Comparison of ENCODE assay signal across 20 mouse cellular contexts in genomic region chr11:101484814-101485213, GRCm38 (mm10). TPM values are rescaled to one million over a fixed set of nuclear protein-coding genes. Genes with fewer than 3 reads are reported as not detected.
DNase-seq lines count a peak whose midpoint lies in the region; ATAC-seq and TF ChIP-seq lines count a peak whose summit lies in the region.
"Had no signal": no experiment of that assay in that cellular context is flagged by ENCODE, and none has a peak within 500 bp of the region (broad histone marks: within the 10 kb centered on the region; RNA-seq: fewer than 3 reads in every experiment).

No protein-coding gene starts in this region.

- H3K4me3 ChIP-seq in hindbrain, embryonic 12.5 days, result no peak overlapping the region
- no peak overlapping the region for H3K4me3 ChIP-seq in hindbrain, embryonic 14.5 days (replicated peaks; ENCODE audit: low read length)
- H3K4me3 ChIP-seq in CH12.LX (replicated peaks in 1 of 3; ENCODE audit: low read depth in 2 of 3, low read length in 2 of 3, poor library complexity in 1 of 3) (no peak overlapping the region), G1E (ENCODE audit: low read depth, low read length) (peak overlapping the region; percentile 25; the same call in 1 of the 2 replicates)
- H3K4me3 ChIP-seq in liver, embryonic 16.5 days (ENCODE audit: low read depth, low read length), result no peak overlapping the region
- H3K4me3 ChIP-seq: heart, embryonic 12.5 days; intestine, embryonic 15.5 days; limb, embryonic 13.5 days; lung, embryonic 15.5 days had no signal

- no peak for TF ChIP-seq CTCF in CH12.LX (conservative IDR thresholded peaks at IDR 0.05 in 1 of 2, IDR thresholded peaks at IDR 0.05 in 1 of 2; ENCODE audit: low read depth in 2 of 2, low read length in 2 of 2)
- TF ChIP-seq CTCF in G1E (IDR thresholded peaks at IDR 0.05; ENCODE audit: low read depth, low read length), result no peak

- 88% methylated on average over 7 of the region's 7 CpGs for WGBS in hindbrain, embryonic 12.5 days
- 92% methylated on average over 7 of the region's 7 CpGs for WGBS in hindbrain, embryonic 14.5 days
- 36% methylated on average over 7 of the region's 7 CpGs for WGBS in liver, embryonic 16.5 days (ENCODE audit: insufficient replicate concordance)

- in situ Hi-C loops in CH12.LX (cut with MboI; ENCODE audit: low pct_ligation_motif_present, low pct_unique_long_range_greater_than_20kb, low sequenced_read_pairs), result no loop called here

- H3K27me3 ChIP-seq in hindbrain, embryonic 12.5 days, result no peaks in the 10 kb centered on the region
- no peaks in the 10 kb centered on the region for H3K27me3 ChIP-seq in hindbrain, embryonic 14.5 days (ENCODE audit: control insufficient read depth, insufficient read depth, low read length)
- H3K27me3 ChIP-seq in CH12.LX (replicated peaks) (no peaks in the 10 kb centered on the region), G1E (ENCODE audit: insufficient read depth, low read length) (no peaks in the 10 kb centered on the region)
- no peaks in the 10 kb centered on the region for H3K27me3 ChIP-seq in liver, embryonic 16.5 days (ENCODE audit: control insufficient read depth, insufficient read depth, low read depth, low read length)
- H3K27me3 ChIP-seq: heart, embryonic 12.5 days; intestine, embryonic 15.5 days; limb, embryonic 13.5 days; lung, embryonic 15.5 days had no signal

- dilution Hi-C loops in CH12.LX (cut with MboI; ENCODE audit: extremely low pct_ligation_motif_present, extremely low pct_unique_long_range_greater_than_20kb, low sequenced_read_pairs), result no loop called here

- H3K79me2 ChIP-seq in CH12.LX (replicated peaks; ENCODE audit: control insufficient read depth, extremely low read depth, insufficient read depth, poor library complexity, severe bottlenecking), result no peaks in the 10 kb centered on the region

- TF ChIP-seq POLR2A in CH12.LX (IDR thresholded peaks at IDR 0.05; ENCODE audit: low read depth, low read length), result no peak

- DNase-seq in hindbrain, embryonic 14.5 days (ENCODE audit: low spot score), result no peak
- no peak for DNase-seq in CH12.LX (ENCODE audit: extremely low read depth)
- no peak for DNase-seq in G1E (ENCODE audit: low spot score)
- DNase-seq in c-Kit-positive CD71-positive TER-119-positive erythroid progenitor cells, embryonic 14.5 days (ENCODE audit: low spot score), result no peak
- no peak for DNase-seq in kidney, postnatal 36 days
- DNase-seq: adrenal gland, postnatal 25 days; cerebellum, adult 11-12 months; cerebellum, postnatal 25 days; embryo, embryonic 11 days; heart, postnatal 4 days; kidney, adult 9 months; kidney, postnatal 4 days; thymus, postnatal 36 days had no signal

- no peak overlapping the region for H3K4me2 ChIP-seq in hindbrain, embryonic 12.5 days (replicated peaks)
- no peak overlapping the region for H3K4me2 ChIP-seq in hindbrain, embryonic 14.5 days (replicated peaks)
- H3K4me2 ChIP-seq in CH12.LX (ENCODE audit: insufficient read depth, low read depth, poor library complexity, severe bottlenecking), result no peak overlapping the region
- no peak overlapping the region for H3K4me2 ChIP-seq in liver, embryonic 16.5 days (ENCODE audit: low read depth, low read length)
- H3K4me2 ChIP-seq: intestine, embryonic 15.5 days; limb, embryonic 13.5 days; lung, embryonic 15.5 days had no signal

- peaks cover 24% of the 10 kb centered on the region for H3K4me1 ChIP-seq in hindbrain, embryonic 12.5 days
- 0 out of 2 replicates have a peak, but pooled peaks cover 5% of the 10 kb centered on the region for H3K4me1 ChIP-seq in hindbrain, embryonic 14.5 days (replicated peaks; ENCODE audit: control insufficient read depth, insufficient read depth, low read length)
- peaks cover 0 to 6% of the 10 kb centered on the region in 2 experiments; a peak in 1 of 4 replicates for H3K4me1 ChIP-seq in CH12.LX (ENCODE audit: control insufficient read depth in 1 of 2, insufficient read depth in 2 of 2)
- peaks cover 75% of the 10 kb centered on the region for H3K4me1 ChIP-seq in G1E (ENCODE audit: insufficient read depth, low read depth, low read length)
- H3K4me1 ChIP-seq in liver, embryonic 16.5 days (ENCODE audit: control insufficient read depth, low read depth, low read length), result peaks cover 32% of the 10 kb centered on the region
- H3K4me1 ChIP-seq: limb, embryonic 13.5 days; lung, embryonic 15.5 days had no signal

- no peak for TF ChIP-seq RAD21 in CH12.LX (IDR thresholded peaks at IDR 0.05; ENCODE audit: low read depth, low read length)

- H3K9me3 ChIP-seq in hindbrain, embryonic 12.5 days (replicated peaks), result no peaks in the 10 kb centered on the region
- H3K9me3 ChIP-seq in hindbrain, embryonic 14.5 days (ENCODE audit: control insufficient read depth, low read length), result no peaks in the 10 kb centered on the region
- H3K9me3 ChIP-seq in CH12.LX (replicated peaks; ENCODE audit: low read length) (no peaks in the 10 kb centered on the region), G1E (replicated peaks) (no peaks in the 10 kb centered on the region)
- H3K9me3 ChIP-seq in liver, embryonic 16.5 days (replicated peaks; ENCODE audit: control insufficient read depth, low read length), result no peaks in the 10 kb centered on the region
- H3K9me3 ChIP-seq: heart, embryonic 12.5 days; intestine, embryonic 15.5 days; limb, embryonic 13.5 days; lung, embryonic 15.5 days had no signal

- H3K27ac ChIP-seq in hindbrain, embryonic 12.5 days, result peak overlapping the region; percentile 81; the same call in 1 of the 2 replicates
- no peak overlapping the region for H3K27ac ChIP-seq in hindbrain, embryonic 14.5 days
- no peak overlapping the region for H3K27ac ChIP-seq in CH12.LX (ENCODE audit: insufficient read depth, low read depth)
- H3K27ac ChIP-seq in liver, embryonic 16.5 days (ENCODE audit: low read length), result 0 out of 2 replicates have a peak overlapping the region, but pooled peaks have one; percentile 4
- H3K27ac ChIP-seq: limb, embryonic 13.5 days; lung, embryonic 15.5 days; macrophage had no signal

- no peak for TF ChIP-seq EP300 in CH12.LX (IDR thresholded peaks at IDR 0.05; ENCODE audit: low read length)

- H3K9ac ChIP-seq in hindbrain, embryonic 12.5 days, result no peak overlapping the region
- no peak overlapping the region for H3K9ac ChIP-seq in hindbrain, embryonic 14.5 days
- H3K9ac ChIP-seq in CH12.LX (ENCODE audit: insufficient read depth, low read depth), result no peak overlapping the region
- H3K9ac ChIP-seq in liver, embryonic 16.5 days (ENCODE audit: low read depth, low read length), result no peak overlapping the region
- H3K9ac ChIP-seq: heart, embryonic 12.5 days; intestine, embryonic 15.5 days; lung, embryonic 15.5 days had no signal

- ATAC-seq in hindbrain, embryonic 12.5 days (ENCODE audit: low FRiP score), result no peak
- no peak for ATAC-seq in hindbrain, embryonic 14.5 days (ENCODE audit: low FRiP score)
- ATAC-seq in G1E (ENCODE audit: extremely low read depth, insufficient number of reproducible peaks, low FRiP score, poor library complexity, severe bottlenecking), result 0 out of 2 replicates have a peak, but pooled peaks have one; percentile 37
- ATAC-seq in liver, embryonic 16.5 days (ENCODE audit: low read depth), result no peak
- ATAC-seq: intestine, embryonic 15.5 days had no signal

- peaks cover 5% of the 10 kb centered on the region; the same call in 1 of the 2 replicates for H3K36me3 ChIP-seq in hindbrain, embryonic 12.5 days
- 0 out of 2 replicates have a peak, but pooled peaks cover 5% of the 10 kb centered on the region for H3K36me3 ChIP-seq in hindbrain, embryonic 14.5 days (replicated peaks; ENCODE audit: control insufficient read depth, insufficient read depth)
- H3K36me3 ChIP-seq in CH12.LX (replicated peaks in 1 of 2; ENCODE audit: control insufficient read depth in 1 of 2, insufficient read depth in 1 of 2, low read length in 1 of 2), result peaks cover 27 to 42% of the 10 kb centered on the region in 2 experiments
- H3K36me3 ChIP-seq in G1E (replicated peaks), result peaks cover 34% of the 10 kb centered on the region
- peaks cover 15% of the 10 kb centered on the region; the same call in 1 of the 2 replicates for H3K36me3 ChIP-seq in liver, embryonic 16.5 days (ENCODE audit: control insufficient read depth, insufficient read depth)

RNA-seq across cellular contexts. Expression of gene Vat1, which starts 18.8 kb away (rescaled TPM):
- 94.8 and 95.7 TPM in 2 replicates for polyA plus RNA-seq in hindbrain, embryonic 12.5 days (2016; fragmentation: Nextera tagmentation; extraction: Ambion mirVana)
- 99.9 and 117 TPM in 2 replicates for polyA plus RNA-seq in hindbrain, embryonic 14.5 days (2014; fragmentation: Nextera tagmentation; extraction: Ambion mirVana)
- 20.2 and 29.9 TPM in 2 replicates for total RNA-seq in CH12.LX (2012; rRNA removed)
- 14.5 and 14.9 TPM in 2 replicates for total RNA-seq in CH12.LX (2014; rRNA removed)
- polyA plus RNA-seq in CH12.LX (2012; ENCODE audit: insufficient read length, low read depth), result 46.0 and 49.4 TPM in 2 replicates
- total RNA-seq in G1E (2014; fragmentation: Nextera tagmentation), result 237 and 238 TPM in 2 replicates
- 98.5 and 103 TPM in 2 replicates for total RNA-seq in G1E (2017)
- polyA plus RNA-seq in G1E (2012), result 384 and 452 TPM in 2 replicates
- polyA plus RNA-seq in liver, embryonic 16.5 days (2015; fragmentation: Nextera tagmentation; extraction: Ambion mirVana), result 10.2 and 12.3 TPM in 2 replicates

RNA-seq across cellular contexts. Expression of gene Rnd2, which starts 20.0 kb away (rescaled TPM):
- polyA plus RNA-seq in hindbrain, embryonic 12.5 days (2016; fragmentation: Nextera tagmentation; extraction: Ambion mirVana), result 112 and 121 TPM in 2 replicates
- polyA plus RNA-seq in hindbrain, embryonic 14.5 days (2014; fragmentation: Nextera tagmentation; extraction: Ambion mirVana), result 51.0 and 52.5 TPM in 2 replicates
- 2.8 and 3.4 TPM in 2 replicates for total RNA-seq in CH12.LX (2012; rRNA removed)
- 1.1 and 1.4 TPM in 2 replicates for total RNA-seq in CH12.LX (2014; rRNA removed)
- polyA plus RNA-seq in CH12.LX (2012; ENCODE audit: insufficient read length, low read depth), result 4.5 and 4.6 TPM in 2 replicates
- total RNA-seq in G1E (2014; fragmentation: Nextera tagmentation), result 26.5 and 32.0 TPM in 2 replicates
- total RNA-seq in G1E (2017), result 36.6 and 44.3 TPM in 2 replicates
- polyA plus RNA-seq in G1E (2012), result 35.3 and 46.4 TPM in 2 replicates
- polyA plus RNA-seq in liver, embryonic 16.5 days (2015; fragmentation: Nextera tagmentation; extraction: Ambion mirVana), result 1.4 and 1.7 TPM in 2 replicates

RNA-seq across cellular contexts. Expression of gene Ifi35, which starts 36.6 kb away (rescaled TPM):
- polyA plus RNA-seq in hindbrain, embryonic 12.5 days (2016; fragmentation: Nextera tagmentation; extraction: Ambion mirVana), result 4.2 and 5.7 TPM in 2 replicates
- 2.6 and 5.4 TPM in 2 replicates for polyA plus RNA-seq in hindbrain, embryonic 14.5 days (2014; fragmentation: Nextera tagmentation; extraction: Ambion mirVana)
- total RNA-seq in CH12.LX (2012; rRNA removed) (49.3 and 59.3 TPM in 2 replicates), CH12.LX (2014; rRNA removed) (74.9 and 79.1 TPM in 2 replicates), G1E (2014; fragmentation: Nextera tagmentation) (26.3 and 34.3 TPM in 2 replicates), G1E (2017) (48.4 and 54.8 TPM in 2 replicates)
- polyA plus RNA-seq in CH12.LX (2012; ENCODE audit: insufficient read length, low read depth) (63.7 and 67.6 TPM in 2 replicates), G1E (2012) (24.3 and 28.1 TPM in 2 replicates)
- 22.4 and 26.5 TPM in 2 replicates for polyA plus RNA-seq in liver, embryonic 16.5 days (2015; fragmentation: Nextera tagmentation; extraction: Ambion mirVana)

RNA-seq across cellular contexts. Expression of gene Rpl27, which starts 42.7 kb away (rescaled TPM):
- polyA plus RNA-seq in hindbrain, embryonic 12.5 days (2016; fragmentation: Nextera tagmentation; extraction: Ambion mirVana), result 320 and 344 TPM in 2 replicates
- polyA plus RNA-seq in hindbrain, embryonic 14.5 days (2014; fragmentation: Nextera tagmentation; extraction: Ambion mirVana), result 248 and 297 TPM in 2 replicates
- total RNA-seq in CH12.LX (2012; rRNA removed), result 3,039 and 3,055 TPM in 2 replicates
- total RNA-seq in CH12.LX (2014; rRNA removed), result 5,415 and 5,728 TPM in 2 replicates
- polyA plus RNA-seq in CH12.LX (2012; ENCODE audit: insufficient read length, low read depth), result 881 and 909 TPM in 2 replicates
- total RNA-seq in G1E (2014; fragmentation: Nextera tagmentation), result 787 and 879 TPM in 2 replicates
- total RNA-seq in G1E (2017), result 1,687 and 2,225 TPM in 2 replicates
- polyA plus RNA-seq in G1E (2012), result 444 and 1,039 TPM in 2 replicates
- 138 and 160 TPM in 2 replicates for polyA plus RNA-seq in liver, embryonic 16.5 days (2015; fragmentation: Nextera tagmentation; extraction: Ambion mirVana)

RNA-seq across cellular contexts. Expression of gene Ptges3l, which starts 59.7 kb away (rescaled TPM):
- polyA plus RNA-seq in hindbrain, embryonic 12.5 days (2016; fragmentation: Nextera tagmentation; extraction: Ambion mirVana), result 3.0 and 5.9 TPM in 2 replicates
- polyA plus RNA-seq in hindbrain, embryonic 14.5 days (2014; fragmentation: Nextera tagmentation; extraction: Ambion mirVana), result 1.9 and 2.2 TPM in 2 replicates
- total RNA-seq in CH12.LX (2012; rRNA removed) (2.3 and 2.4 TPM in 2 replicates), CH12.LX (2014; rRNA removed) (1.9 and 2.3 TPM in 2 replicates), G1E (2014; fragmentation: Nextera tagmentation) (not detected in 2 replicates), G1E (2017) (0.12 and 0.33 TPM in 2 replicates)
- polyA plus RNA-seq in CH12.LX (2012; ENCODE audit: insufficient read length, low read depth) (2.2 and 3.0 TPM in 2 replicates), G1E (2012) (0.17 and 0.22 TPM in 2 replicates)
- 0.82 and 2.0 TPM in 2 replicates for polyA plus RNA-seq in liver, embryonic 16.5 days (2015; fragmentation: Nextera tagmentation; extraction: Ambion mirVana)

Comparison
In these comparisons a context has a peak if more than half of its experiments do, and no peak if none do; other contexts are left out.
1. H3K27ac ChIP-seq: peak in hindbrain, embryonic 12.5 days (single experiment) and liver, embryonic 16.5 days (single experiment); none in hindbrain, embryonic 14.5 days (single experiment) and CH12.LX (single experiment).